Mouse (Mus musculus) lung, adult 2 months (tissue): ENCODE results near the gene Oaz1.
"Not testable (repeated sequence)": the region's sequence is repeated elsewhere in the genome, so short reads cannot be mapped to it uniquely, and the experiment has no call there.

Experiments used
- CTCF ChIP-seq: fragments of 200-500 bp; IDR thresholded peaks from 2 replicates; pipeline ENCODE4 v1.5.1; 2011; ENCODE audit warnings: mild to moderate bottlenecking, low read length, control low read depth; ENCODE audit not compliant: insufficient read depth
- POLR2A ChIP-seq: fragments of 200-500 bp; IDR thresholded peaks from 2 replicates; pipeline ENCODE4 v1.6.1; 2011; ENCODE audit warnings: low read depth, mild to moderate bottlenecking, control low read depth, low read length, borderline replicate concordance; ENCODE audit errors: extremely low read depth

DNA sequence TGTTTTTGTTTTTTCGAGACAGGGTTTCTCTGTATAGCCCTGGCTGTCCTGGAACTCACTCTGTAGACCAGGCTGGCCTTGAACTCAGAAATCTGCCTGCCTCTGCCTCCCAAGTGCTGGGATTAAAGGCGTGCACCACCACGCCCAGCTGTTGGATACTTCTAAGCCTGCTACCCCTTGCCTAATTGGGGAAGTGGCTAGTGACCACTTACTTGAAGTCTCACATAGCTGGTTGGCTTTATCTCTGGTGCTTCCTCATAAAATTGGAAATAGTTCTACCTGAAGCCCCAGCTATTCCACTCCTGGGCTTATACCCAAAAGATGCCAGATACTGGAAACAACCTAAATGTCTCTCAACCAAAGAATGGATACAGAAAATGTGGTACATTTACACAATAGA is 10.2 kb upstream of the Oaz1 start:
- not testable (repeated sequence) for TF ChIP-seq CTCF, POLR2A
